Mouse (Mus musculus) spleen, embryonic (tissue): ENCODE measurements around the gene Slc7a10.

ENCODE experiments used
- CTCF ChIA-PET: fragments of 350-600 bp; sonication (Branson Sonifier 250); formaldehyde crosslinking; loops from one replicate; lab custom pipeline; 2022; lab: Charles Lee

The Slc7a10 gene

DNA sequence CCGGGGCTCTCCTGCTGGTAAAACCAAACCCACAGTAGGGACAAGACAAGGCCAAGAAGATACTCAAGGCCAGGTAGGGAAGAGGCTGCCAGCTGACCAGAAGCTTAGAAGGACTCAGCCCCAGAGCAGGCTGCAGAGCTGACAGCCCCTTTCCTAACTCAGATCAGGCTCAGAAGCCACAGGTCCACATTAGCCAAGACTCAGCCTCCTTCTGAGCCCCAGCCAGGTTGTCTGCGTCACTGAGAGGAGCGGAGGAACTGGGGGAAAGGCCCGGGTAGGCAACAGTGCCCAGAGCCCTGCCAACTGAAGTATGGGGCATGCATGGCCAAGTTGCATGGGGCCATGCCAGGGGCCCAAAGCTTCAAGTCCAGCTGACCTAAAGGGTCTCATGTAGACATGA lies 13.7 kb upstream of the Slc7a10 start:
- CTCF ChIA-PET: interaction anchor here (0.6 kb wide), 1 partner anchor 510 kb away, joined by 3 read pairs; no protein-coding TSS in a partner anchor

- CTCF ChIA-PET: interaction anchor here (0.7 kb wide), 1 partner anchor 11 kb away, joined by 4 read pairs; no protein-coding TSS in a partner anchor
Observed at GRCm38 (mm10) chr7:35175533-35175932, 10.7 kb upstream of the Slc7a10 start.

DNA sequence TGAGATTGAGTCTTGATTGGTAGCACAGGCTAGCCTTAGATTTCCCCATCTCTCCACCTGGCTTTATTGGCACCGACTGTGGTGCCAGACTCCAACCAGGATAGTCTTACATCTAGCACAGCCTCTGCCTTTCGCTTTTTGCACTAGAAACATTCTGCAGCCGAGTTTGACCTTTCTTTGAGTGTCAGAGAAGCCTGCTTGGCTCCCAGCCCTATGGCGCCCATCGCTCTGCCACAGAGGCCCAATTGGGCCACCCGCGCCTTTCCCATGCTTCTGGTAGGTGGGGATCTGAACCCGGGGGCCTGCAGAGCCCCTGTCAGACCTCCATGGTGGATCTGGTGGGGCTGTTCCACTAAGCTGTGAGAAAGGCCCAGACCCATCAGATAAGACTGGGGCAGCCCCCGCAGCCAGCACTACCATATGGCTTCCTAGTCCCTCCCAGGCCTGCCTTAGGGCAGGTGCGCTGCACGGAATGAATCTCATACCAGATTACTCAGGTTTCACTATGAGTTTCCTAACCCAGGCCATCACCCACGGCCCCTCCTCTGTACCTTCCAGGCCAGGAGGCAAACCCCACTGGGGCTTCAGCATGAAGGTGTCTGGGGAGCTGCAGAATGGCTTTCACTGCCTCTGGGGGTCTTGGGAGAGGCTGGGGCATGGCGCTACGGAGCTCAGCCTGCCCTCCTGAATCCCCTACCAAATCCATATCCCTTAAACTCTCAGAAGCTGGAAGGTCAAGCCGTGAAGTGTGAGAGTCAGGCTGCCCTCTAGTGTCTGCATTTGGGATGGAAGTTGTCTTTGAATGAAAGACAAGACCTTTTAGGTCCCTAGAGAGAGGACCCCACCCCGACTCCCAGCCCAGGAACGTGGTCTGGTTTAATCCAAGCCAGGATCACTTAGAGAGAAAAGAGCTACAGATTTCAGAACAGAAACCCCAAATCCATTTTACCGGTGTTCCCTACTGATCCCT lies 9.5 kb upstream of the Slc7a10 start:
- CTCF ChIA-PET: no interaction called here

DNA sequence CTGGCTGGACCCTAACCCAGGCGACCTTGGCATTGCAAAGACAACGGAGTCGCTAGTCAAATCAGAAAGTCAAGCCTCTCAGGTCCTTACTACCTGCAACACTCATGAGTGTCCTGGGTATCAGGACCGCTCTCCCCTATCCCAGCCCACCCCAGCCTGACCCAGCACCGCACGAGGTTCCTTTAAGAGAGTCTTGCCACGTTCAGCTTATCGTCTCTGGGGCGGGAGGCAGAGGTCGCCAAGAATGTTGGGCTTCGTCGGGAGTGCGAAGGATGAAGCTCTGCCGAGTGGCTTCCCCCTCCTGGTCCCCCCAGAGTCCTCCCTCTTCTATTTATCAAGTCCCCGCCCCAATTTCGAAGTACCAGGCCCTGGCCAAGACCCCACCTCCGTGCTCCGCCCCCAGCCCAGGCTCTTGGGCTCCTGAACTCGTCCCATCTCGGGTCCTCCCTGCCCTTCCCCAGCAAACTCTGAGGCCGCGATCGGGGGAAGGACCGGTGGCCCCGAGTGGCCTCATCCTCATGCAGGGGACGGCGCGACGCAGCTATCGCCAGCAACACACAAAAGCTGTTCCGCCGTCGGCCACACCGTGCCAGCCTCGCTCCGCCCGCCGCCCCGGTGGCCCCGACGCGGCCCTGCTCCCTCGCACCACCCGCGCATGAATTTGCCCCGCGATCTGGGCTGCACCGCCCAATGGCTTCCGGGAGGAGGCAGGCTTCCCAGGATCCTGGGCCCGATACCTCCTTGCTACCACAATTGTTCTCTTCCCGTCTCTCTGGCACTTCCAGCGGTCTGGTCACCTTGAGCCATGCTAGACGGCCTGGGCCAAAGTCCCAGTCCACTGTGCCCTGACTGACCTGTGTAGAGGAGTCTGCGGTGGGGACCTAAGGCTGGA lies 1.1 kb upstream of the Slc7a10 start:
- CTCF ChIA-PET: no interaction called here

GRCm38 (mm10) chr7:35189699-35190098 lies 3.5 kb downstream of the Slc7a10 start:
- CTCF ChIA-PET: no interaction called here

GRCm38 (mm10) chr7:35191276-35191675 lies 5.1 kb downstream of the Slc7a10 start:
- CTCF ChIA-PET: no interaction called here

DNA sequence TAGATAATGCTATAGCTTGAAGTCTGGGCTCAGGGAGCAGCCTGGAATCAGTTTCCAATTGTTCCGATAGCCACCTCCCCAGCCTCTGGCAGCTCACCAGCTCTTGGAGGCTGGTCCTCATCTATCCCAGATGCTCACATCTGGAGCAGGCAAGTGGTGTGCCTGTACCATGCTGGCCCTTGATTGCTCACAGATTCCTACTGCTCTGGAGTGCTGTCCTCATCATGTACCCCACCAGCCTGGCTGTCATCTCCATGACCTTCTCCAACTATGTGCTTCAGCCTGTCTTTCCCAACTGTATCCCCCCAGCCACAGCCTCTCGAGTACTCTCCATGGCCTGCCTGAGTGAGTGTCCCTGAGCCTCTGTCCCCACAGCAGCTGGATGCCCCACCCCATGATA lies 10.8 kb downstream of the Slc7a10 start:
- CTCF ChIA-PET: no interaction called here

DNA sequence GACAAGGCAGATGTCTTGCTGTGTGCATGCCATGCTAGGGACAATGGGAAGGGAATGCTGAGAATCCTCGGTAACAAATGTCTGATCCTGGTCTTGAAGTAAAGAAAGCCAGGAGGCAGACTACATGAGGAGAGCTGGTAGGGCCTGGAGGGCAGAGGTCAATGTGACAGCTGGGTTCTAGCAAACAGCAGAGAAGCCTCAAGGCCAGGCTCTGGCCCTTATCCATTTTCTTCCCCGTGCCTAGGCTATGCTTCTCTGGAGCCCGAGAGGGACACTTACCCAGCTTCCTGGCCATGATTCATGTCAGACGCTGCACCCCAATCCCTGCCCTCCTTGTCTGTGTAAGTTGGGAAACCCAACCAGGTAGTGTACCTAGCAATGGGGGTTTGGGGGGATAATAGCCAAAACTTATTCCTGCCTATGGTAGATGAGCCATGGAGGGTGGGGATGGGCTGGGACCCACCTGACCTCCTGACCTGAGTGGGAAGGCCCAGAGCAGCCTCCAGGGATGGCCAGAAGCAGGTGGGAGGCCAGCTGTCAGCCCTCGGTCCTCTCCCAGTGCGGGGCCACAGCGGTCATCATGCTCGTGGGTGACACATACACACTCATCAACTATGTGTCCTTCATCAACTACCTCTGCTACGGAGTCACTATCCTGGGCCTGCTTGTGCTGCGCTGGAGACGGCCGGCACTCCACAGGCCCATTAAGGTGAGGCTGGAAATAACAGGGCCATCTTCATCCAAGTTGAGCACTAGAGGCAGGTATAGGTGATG lies 13.0 kb downstream of the Slc7a10 start:
- CTCF ChIA-PET: no interaction called here

DNA sequence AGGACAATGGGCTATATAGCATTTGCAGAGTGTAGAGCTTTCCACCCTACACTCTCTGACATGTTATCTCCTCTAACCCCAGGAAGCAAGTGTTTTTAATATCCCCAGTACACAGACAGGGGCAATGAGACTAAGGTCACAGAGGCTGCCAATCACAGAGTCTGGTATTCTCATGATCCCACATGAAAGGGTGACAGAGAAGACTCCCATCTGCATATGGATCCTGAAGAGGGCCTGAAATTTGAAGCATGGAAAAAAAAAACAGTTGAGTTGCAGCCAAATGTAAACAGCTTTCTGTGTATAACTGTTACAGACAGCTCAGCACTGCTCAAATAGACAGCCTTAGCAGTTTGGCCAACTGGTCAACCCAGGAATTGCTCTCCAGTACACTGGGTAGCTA lies 13.6 kb downstream of the Slc7a10 start:
- CTCF ChIA-PET: no interaction called here

DNA sequence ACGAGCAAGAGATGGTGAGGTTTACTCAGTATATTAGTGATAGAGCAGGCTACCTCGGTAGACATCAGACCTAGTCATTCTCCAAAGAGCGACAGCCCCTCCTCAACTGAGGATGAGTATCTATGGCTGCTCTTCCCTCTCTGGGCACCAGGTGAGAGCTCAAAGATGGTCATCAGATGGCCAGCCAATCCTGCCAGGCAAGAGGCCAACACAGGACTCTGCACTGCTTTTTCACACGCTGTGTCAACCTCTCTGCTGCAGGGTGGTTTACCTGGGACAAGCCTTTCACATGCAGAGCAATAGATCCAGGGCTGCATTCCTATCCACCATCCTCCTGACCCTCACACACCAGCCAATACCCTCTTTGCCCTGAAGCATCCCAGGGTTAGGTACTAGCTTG lies 25.6 kb downstream of the Slc7a10 start:
- CTCF ChIA-PET: no interaction called here

GRCm38 (mm10) chr7:35214442-35215222 lies 28.4 kb downstream of the Slc7a10 start:
- CTCF ChIA-PET: no interaction called here

- CTCF ChIA-PET: no interaction called here
Observed at GRCm38 (mm10) chr7:35215225-35215624, 29.0 kb downstream of the Slc7a10 start, which contains the start of gene Lrp3. Gene Lrp3, minus strand, starts transcription at chr7:35215498.

DNA sequence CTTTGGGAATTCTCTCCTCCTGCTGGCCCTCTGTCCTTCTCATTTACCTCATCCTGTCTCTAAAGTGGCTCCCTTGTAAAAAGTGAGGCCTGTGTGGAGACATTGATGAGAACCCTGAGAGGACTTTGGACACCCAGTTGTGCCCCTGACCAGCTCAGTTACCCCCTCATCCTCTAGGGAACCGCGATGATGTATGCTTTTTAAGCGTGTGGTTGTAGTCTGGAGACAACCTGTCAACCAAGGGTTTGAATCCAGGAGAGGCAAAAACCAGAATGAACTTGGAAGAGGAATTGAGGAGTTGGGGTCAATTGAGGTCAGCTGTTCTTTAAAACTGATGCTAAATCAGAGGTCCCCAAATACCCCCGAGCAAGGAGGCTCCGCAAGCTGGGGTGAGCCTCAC lies 29.5 kb downstream of the Slc7a10 start:
- CTCF ChIA-PET: no interaction called here

DNA sequence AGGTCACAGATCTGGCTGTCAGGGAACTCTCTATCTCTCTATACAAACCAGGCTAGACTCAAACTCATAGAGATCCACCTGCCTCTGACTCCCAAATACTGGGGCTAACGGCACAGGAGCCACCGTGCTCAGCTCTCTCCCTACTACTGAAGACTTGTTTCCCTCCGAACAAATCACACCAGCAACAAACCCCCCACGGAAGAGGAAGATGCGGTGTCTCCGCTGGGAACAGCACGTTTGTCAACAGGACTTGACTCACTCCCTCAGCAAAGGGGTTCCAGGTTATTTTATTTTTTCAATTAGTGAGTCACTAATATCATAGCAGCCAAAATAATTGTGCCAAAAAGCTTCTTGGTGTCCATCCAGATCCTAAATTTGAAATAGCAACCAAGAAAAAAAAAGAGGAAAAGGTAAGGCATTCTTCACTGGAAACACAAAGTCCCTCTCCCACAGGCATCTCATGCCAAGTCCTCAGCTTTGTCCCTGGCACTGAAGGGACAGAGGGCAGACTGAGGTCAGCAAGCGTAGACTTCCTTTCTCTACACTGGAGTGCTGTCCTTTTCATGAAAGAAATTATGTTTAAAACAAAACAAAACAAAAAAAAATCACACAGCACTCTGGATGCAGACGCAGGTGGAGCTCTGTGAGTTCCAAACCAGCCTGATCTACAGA lies 34.6 kb downstream of the Slc7a10 start:
- CTCF ChIA-PET: no interaction called here

DNA sequence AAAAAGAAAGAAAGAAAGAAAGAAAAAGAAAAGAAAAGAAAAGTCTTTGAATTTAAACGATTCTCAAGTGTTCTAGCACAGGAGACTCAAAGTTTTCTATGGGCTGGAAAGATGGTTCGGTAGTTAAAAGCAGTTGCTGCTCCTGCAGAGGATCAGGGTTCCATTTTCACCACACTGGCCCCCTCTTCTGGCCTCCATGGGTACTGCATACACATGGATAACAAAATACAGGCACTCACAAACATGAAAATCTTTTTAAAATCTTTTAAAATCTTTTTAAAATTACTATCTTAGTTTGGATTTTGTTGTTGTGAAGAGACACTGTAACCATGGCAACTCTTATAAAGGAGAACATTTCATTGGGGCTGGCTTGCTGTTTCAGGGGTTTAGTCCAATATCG lies 44.1 kb downstream of the Slc7a10 start:
- CTCF ChIA-PET: no interaction called here

GRCm38 (mm10) chr7:35232796-35233455 lies 46.7 kb downstream of the Slc7a10 start:
- CTCF ChIA-PET: no interaction called here

DNA sequence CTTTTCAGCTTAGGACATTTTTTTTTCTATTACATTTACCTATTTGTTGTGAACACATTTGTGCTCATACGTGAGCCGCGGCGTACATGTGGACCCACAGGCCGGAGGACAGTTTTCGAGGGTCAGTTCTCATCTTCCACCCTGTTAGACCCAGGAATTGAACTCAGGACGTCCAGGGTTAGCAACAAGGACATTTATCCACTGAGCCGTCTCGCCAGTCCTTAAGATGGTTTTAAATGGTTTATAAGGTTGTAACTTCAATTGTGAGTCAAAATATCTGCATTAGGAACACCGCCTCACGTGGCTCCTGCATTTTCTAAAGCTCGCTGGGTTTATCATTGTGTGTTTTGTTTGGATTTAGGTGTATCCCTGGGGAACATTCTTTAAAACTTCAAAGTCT lies 47.7 kb downstream of the Slc7a10 start:
- CTCF ChIA-PET: no interaction called here

- CTCF ChIA-PET: no interaction called here
Observed at GRCm38 (mm10) chr7:35234361-35235245, 48.4 kb downstream of the Slc7a10 start.

DNA sequence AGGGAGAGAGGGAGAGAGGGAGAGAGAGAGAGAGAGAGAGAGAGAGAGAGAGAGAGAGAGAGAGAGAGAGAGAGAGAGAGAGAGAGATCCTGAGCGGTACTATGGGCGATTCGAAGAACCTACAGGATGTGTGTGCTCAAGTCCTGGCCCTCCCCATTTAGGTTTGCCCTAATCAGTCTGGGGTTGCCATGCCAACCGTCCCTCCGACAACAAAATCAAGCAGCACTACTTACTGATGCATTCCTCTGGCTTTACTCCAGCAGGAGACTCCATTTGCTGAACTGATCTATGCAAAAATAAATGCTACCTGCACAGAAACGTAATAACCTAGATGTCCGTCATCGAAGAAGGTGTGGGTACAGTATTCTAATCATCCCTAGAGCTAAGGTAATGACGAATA lies 49.1 kb downstream of the Slc7a10 start:
- CTCF ChIA-PET: no interaction called here
